ENCODE assay signal across 8 mouse cellular contexts in genomic region chr7:47051404-47052151, GRCm38 (mm10). TPM values are rescaled to one million over a fixed set of nuclear protein-coding genes. Genes with fewer than 3 reads are reported as not detected.
DNase-seq lines count a peak whose midpoint lies in the region; ATAC-seq lines count a peak whose summit lies in the region.

No protein-coding gene starts in this region.

- no peak overlapping the region; the same call in 1 of the 2 replicates for H3K9ac ChIP-seq in forebrain, embryonic 16.5 days (replicated peaks; ENCODE audit: low read depth, low read length)
- no peak overlapping the region for H3K9ac ChIP-seq in hindbrain, embryonic 11.5 days (ENCODE audit: low read depth, low read length)

- no peak for ATAC-seq in cerebellum, adult (ENCODE audit: insufficient number of reproducible peaks, low FRiP score, low TSS enrichment)
- ATAC-seq in forebrain, embryonic 16.5 days = no peak
- ATAC-seq in hindbrain, embryonic 11.5 days (ENCODE audit: low FRiP score) = no peak

- WGBS in forebrain, embryonic 16.5 days = 22% methylated on average over 1 of the region's 2 CpGs
- WGBS in hindbrain, embryonic 11.5 days = 6% methylated on average over 1 of the region's 2 CpGs
- WGBS in limb, embryonic 10.5 days = 10% methylated on average over 1 of the region's 2 CpGs
- whole genome bisulfite sequencing in midbrain, embryonic 10.5 days = 14% methylated on average over 2 of the region's 2 CpGs

- peak overlapping the region; percentile 90 for H3K4me3 ChIP-seq in forebrain, embryonic 16.5 days (replicated peaks; ENCODE audit: low read length)
- H3K4me3 ChIP-seq in hindbrain, embryonic 11.5 days (ENCODE audit: low read depth, low read length) = peak overlapping the region; percentile 86
- peak overlapping the region; percentile 97 for H3K4me3 ChIP-seq in limb, embryonic 10.5 days
- peak overlapping the region; percentile 95 for H3K4me3 ChIP-seq in midbrain, embryonic 10.5 days

- no peak overlapping the region for H3K27ac ChIP-seq in forebrain, embryonic 16.5 days (ENCODE audit: low read length)
- no peak overlapping the region for H3K27ac ChIP-seq in hindbrain, embryonic 11.5 days (ENCODE audit: low read depth, low read length)
- H3K27ac ChIP-seq in limb, embryonic 10.5 days = peak overlapping the region; percentile 47; the same call in 1 of the 2 replicates
- 0 out of 2 replicates have a peak overlapping the region, but pooled peaks have one; percentile 28 for H3K27ac ChIP-seq in midbrain, embryonic 10.5 days (replicated peaks)

- H3K9me3 ChIP-seq in forebrain, embryonic 16.5 days (ENCODE audit: control insufficient read depth, low read length) = no peaks in the 10 kb centered on the region
- no peaks in the 10 kb centered on the region for H3K9me3 ChIP-seq in hindbrain, embryonic 11.5 days (ENCODE audit: control insufficient read depth, low read length)
- no peaks in the 10 kb centered on the region for H3K9me3 ChIP-seq in limb, embryonic 10.5 days (replicated peaks)
- no peaks in the 10 kb centered on the region for H3K9me3 ChIP-seq in midbrain, embryonic 10.5 days (replicated peaks)

- H3K4me1 ChIP-seq in forebrain, embryonic 16.5 days (replicated peaks; ENCODE audit: control insufficient read depth, insufficient read depth, low read length) = peaks cover 16% of the 10 kb centered on the region
- H3K4me1 ChIP-seq in hindbrain, embryonic 11.5 days (replicated peaks; ENCODE audit: control insufficient read depth, insufficient read depth, low read length) = peaks cover 3% of the 10 kb centered on the region; the same call in 1 of the 2 replicates
- peaks cover 21% of the 10 kb centered on the region for H3K4me1 ChIP-seq in limb, embryonic 10.5 days
- H3K4me1 ChIP-seq in midbrain, embryonic 10.5 days = peaks cover 22% of the 10 kb centered on the region

- no peaks in the 10 kb centered on the region for H3K27me3 ChIP-seq in forebrain, embryonic 16.5 days (replicated peaks; ENCODE audit: control insufficient read depth, insufficient read depth, low read length)
- no peaks in the 10 kb centered on the region for H3K27me3 ChIP-seq in hindbrain, embryonic 11.5 days (ENCODE audit: control insufficient read depth, insufficient read depth, low read length)
- peaks cover 7% of the 10 kb centered on the region; the same call in 1 of the 2 replicates for H3K27me3 ChIP-seq in limb, embryonic 10.5 days (ENCODE audit: low read depth, poor library complexity, severe bottlenecking)
- peaks cover 10% of the 10 kb centered on the region; the same call in 1 of the 2 replicates for H3K27me3 ChIP-seq in midbrain, embryonic 10.5 days (ENCODE audit: low read depth, poor library complexity, severe bottlenecking)

- DNase-seq in cerebellum, adult 11-12 months = peak; percentile 38
- peak; percentile 64 for DNase-seq in adrenal gland, postnatal 10 days
- DNase-seq in hindbrain, embryonic 11.5 days (ENCODE audit: low spot score) = peak; percentile 19
- DNase-seq in limb, embryonic 10.5 days (ENCODE audit: low spot score) = no peak
- no peak for DNase-seq in midbrain, embryonic 10.5 days (ENCODE audit: low spot score)
- DNase-seq in spleen, postnatal 4 days (ENCODE audit: low spot score in 2 of 2) = peak; percentile 54 to 72

- 0 out of 2 replicates have a peak, but pooled peaks cover 6% of the 10 kb centered on the region for H3K36me3 ChIP-seq in forebrain, embryonic 16.5 days (ENCODE audit: control insufficient read depth, insufficient read depth)
- no peaks in the 10 kb centered on the region for H3K36me3 ChIP-seq in hindbrain, embryonic 11.5 days (ENCODE audit: control insufficient read depth, insufficient read depth, low read length)
- peaks cover 10% of the 10 kb centered on the region; the same call in 1 of the 2 replicates for H3K36me3 ChIP-seq in limb, embryonic 10.5 days
- peaks cover 13% of the 10 kb centered on the region for H3K36me3 ChIP-seq in midbrain, embryonic 10.5 days

- peak overlapping the region; percentile 87 for H3K4me2 ChIP-seq in forebrain, embryonic 16.5 days (ENCODE audit: low read length)
- H3K4me2 ChIP-seq in hindbrain, embryonic 11.5 days (replicated peaks; ENCODE audit: low read depth, low read length) = peak overlapping the region; percentile 81

RNA-seq across cellular contexts. Expression of gene Tmem86a, which starts 1.2 kb away (rescaled TPM):
- 10 to 100 TPM; 27.0 to 32.5 TPM for total RNA-seq in adrenal gland, postnatal 10 days (2021)
- 27.7 and 27.9 TPM in 2 replicates for polyA plus RNA-seq in forebrain, embryonic 16.5 days (2015; fragmentation: Nextera tagmentation; extraction: Ambion mirVana)
- polyA plus RNA-seq in hindbrain, embryonic 11.5 days (2014; fragmentation: Nextera tagmentation; extraction: Ambion mirVana) = 8.7 and 10.4 TPM in 2 replicates
- 8.3 and 11.8 TPM in 2 replicates for polyA plus RNA-seq in limb, embryonic 10.5 days (2016; fragmentation: Nextera tagmentation; extraction: Ambion mirVana)
- polyA plus RNA-seq in midbrain, embryonic 10.5 days (2016; fragmentation: Nextera tagmentation; extraction: Ambion mirVana) = 12.5 and 12.8 TPM in 2 replicates

RNA-seq across cellular contexts. Expression of gene Spty2d1, which starts 43.4 kb away (rescaled TPM):
- 10 to 100 TPM; 14.4 to 19.3 TPM for total RNA-seq in adrenal gland, postnatal 10 days (2021)
- 11.2 and 14.3 TPM in 2 replicates for polyA plus RNA-seq in forebrain, embryonic 16.5 days (2015; fragmentation: Nextera tagmentation; extraction: Ambion mirVana)
- polyA plus RNA-seq in hindbrain, embryonic 11.5 days (2014; fragmentation: Nextera tagmentation; extraction: Ambion mirVana) = 12.0 and 12.3 TPM in 2 replicates
- 11.2 and 11.9 TPM in 2 replicates for polyA plus RNA-seq in limb, embryonic 10.5 days (2016; fragmentation: Nextera tagmentation; extraction: Ambion mirVana)
- 11.1 and 12.8 TPM in 2 replicates for polyA plus RNA-seq in midbrain, embryonic 10.5 days (2016; fragmentation: Nextera tagmentation; extraction: Ambion mirVana)

Comparison
In these comparisons a context has a peak if more than half of its experiments do, and no peak if none do; other contexts are left out.
1. DNase-seq: peak in cerebellum, adult 11-12 months (single experiment), adrenal gland, postnatal 10 days (single experiment), hindbrain, embryonic 11.5 days (single experiment) and spleen, postnatal 4 days (2 of 2); none in limb, embryonic 10.5 days (single experiment) and midbrain, embryonic 10.5 days (single experiment).
2. H3K27ac ChIP-seq: peak in limb, embryonic 10.5 days (single experiment) and midbrain, embryonic 10.5 days (single experiment); none in forebrain, embryonic 16.5 days (single experiment) and hindbrain, embryonic 11.5 days (single experiment).
3. Peak in every context shown above with its lines, with median percentiles within 50 percentile points of each other: H3K4me3 ChIP-seq.